Mouse (Mus musculus): ENCODE results near the gene Arvcf. TPM values are rescaled to one million over a fixed set of nuclear protein-coding genes. Genes with fewer than 3 reads are reported as not detected.

The Arvcf gene
- total and polyA plus RNA-seq, 3 experiments, result 9.1 to 14.5 TPM; not detected in 1

DNA sequence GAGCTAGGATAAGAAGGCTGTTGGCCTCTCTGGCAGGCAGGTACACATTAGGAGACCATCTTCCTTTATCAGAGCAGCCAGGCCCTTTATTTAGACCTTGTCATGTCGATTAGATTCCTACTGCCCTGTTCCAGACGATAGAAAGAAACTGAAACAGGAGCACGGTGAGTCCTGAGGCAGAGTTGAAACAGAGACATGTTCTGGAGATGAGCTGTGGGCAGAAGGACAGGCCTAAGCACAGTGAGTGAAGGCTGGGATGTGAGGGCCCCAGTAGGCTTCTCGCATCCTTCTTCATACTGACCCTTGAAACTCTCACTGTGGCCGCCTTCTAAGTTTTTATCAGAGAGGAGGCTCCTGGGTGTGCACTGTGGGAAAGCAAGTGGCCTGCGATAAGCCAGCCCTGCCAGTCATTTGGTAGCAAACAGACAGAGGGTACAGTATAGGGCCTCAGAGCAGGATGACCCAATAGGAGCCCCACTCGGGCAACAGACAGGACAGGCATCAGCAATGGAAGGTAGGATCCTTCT is 80.6 kb downstream of the Arvcf start:
- no peaks in the 10 kb centered on the region for H3K27me3 ChIP-seq (ENCODE audit: control insufficient read depth in 1 of 2, insufficient read depth in 2 of 2, low read length in 2 of 2)
- peak; percentile 75 for DNase-seq (ENCODE audit: low read depth, low spot score)
- peak overlapping the region; percentile 62 for H3K9ac ChIP-seq (ENCODE audit: control insufficient read depth, low read depth, low read length, poor library complexity, severe bottlenecking)
- no peaks in the 10 kb centered on the region for H3K9me3 ChIP-seq (replicated peaks; ENCODE audit: insufficient read depth, low read length)
- H3K4me3 ChIP-seq (ENCODE audit: control insufficient read depth in 1 of 2, insufficient read depth in 1 of 2, low read depth in 2 of 2, low read length in 2 of 2), result peak overlapping the region; percentile 36 to 46
- H3K4me1 ChIP-seq (ENCODE audit: control insufficient read depth in 1 of 2, insufficient read depth in 2 of 2, low read length in 2 of 2), result peaks cover 35 to 42% of the 10 kb centered on the region in 2 experiments
- H3K36me3 ChIP-seq (ENCODE audit: control insufficient read depth in 1 of 2, insufficient read depth in 2 of 2, low read length in 2 of 2), result peaks cover 0 to 43% of the 10 kb centered on the region in 2 experiments; a peak in 3 of 4 replicates
- peaks cover 30% of the 10 kb centered on the region for H3K79me2 ChIP-seq (ENCODE audit: control insufficient read depth, insufficient read depth, low read length, poor library complexity)
- peak overlapping the region; percentile 93 for H3K27ac ChIP-seq (ENCODE audit: control insufficient read depth, low read depth, low read length)
- TF ChIP-seq MYB (IDR thresholded peaks at IDR 0.05; ENCODE audit: low read depth, low read length) (0 out of 2 replicates have a peak, but pooled peaks have one; percentile 9), JUND (IDR thresholded peaks at IDR 0.05; ENCODE audit: low read depth, low read length) (no peak), SMC3 (IDR thresholded peaks at IDR 0.05; ENCODE audit: low read depth, low read length) (no peak), MEF2A (IDR thresholded peaks at IDR 0.05; ENCODE audit: extremely low read depth, insufficient replicate concordance, low read depth, low read length, poor library complexity, severe bottlenecking) (no peak), RAD21 (IDR thresholded peaks at IDR 0.05; ENCODE audit: low read depth, low read length) (no peak), SIN3A (IDR thresholded peaks at IDR 0.05; ENCODE audit: low read length) (peak; percentile 59; the same call in 1 of the 2 replicates), ZC3H11A (IDR thresholded peaks at IDR 0.05; ENCODE audit: low read depth, low read length) (no peak), RCOR1 (IDR thresholded peaks at IDR 0.05; ENCODE audit: low read depth, low read length) (no peak; the same call in 1 of the 2 replicates), MXI1 (IDR thresholded peaks at IDR 0.05; ENCODE audit: low read depth, low read length) (peak; percentile 54; the same call in 1 of the 2 replicates), USF2 (IDR thresholded peaks at IDR 0.05; ENCODE audit: borderline replicate concordance in 1 of 2, insufficient read depth in 1 of 2, low read depth in 1 of 2, low read length in 2 of 2) (no peak), ETS1 (IDR thresholded peaks at IDR 0.05; ENCODE audit: low read depth, low read length) (peak; percentile 77), BHLHE40 (IDR thresholded peaks at IDR 0.05; ENCODE audit: borderline replicate concordance, low read depth, low read length) (no peak), GATA1 (IDR thresholded peaks at IDR 0.05; ENCODE audit: low read depth, low read length) (peak; percentile 80), KAT2A (conservative IDR thresholded peaks at IDR 0.05; ENCODE audit: low read depth, low read length) (peak; percentile 32; the same call in 1 of the 2 replicates), NRF1 (IDR thresholded peaks at IDR 0.05; ENCODE audit: insufficient read depth, low read depth, low read length, poor library complexity, severe bottlenecking) (no peak), MAZ (IDR thresholded peaks at IDR 0.05; ENCODE audit: low read depth, low read length) (peak; percentile 52; the same call in 1 of the 2 replicates), TCF12 (IDR thresholded peaks at IDR 0.05; ENCODE audit: low read depth, low read length) (peak; percentile 80), CHD1 (IDR thresholded peaks at IDR 0.05; ENCODE audit: low read depth, low read length) (0 out of 2 replicates have a peak, but pooled peaks have one; percentile 22), CHD2 (IDR thresholded peaks at IDR 0.05; ENCODE audit: low read length) (no peak), MYC (IDR thresholded peaks at IDR 0.05; ENCODE audit: low read depth, low read length) (no peak), UBTF (IDR thresholded peaks at IDR 0.05; ENCODE audit: borderline replicate concordance, insufficient read depth, low read depth, low read length) (no peak), NELFE (IDR thresholded peaks at IDR 0.05; ENCODE audit: low read depth, low read length) (peak; percentile 39; the same call in 1 of the 2 replicates), E2F4 (IDR thresholded peaks at IDR 0.05; ENCODE audit: borderline replicate concordance, low read depth, low read length) (no peak), MAFK (IDR thresholded peaks at IDR 0.05; ENCODE audit: borderline replicate concordance, low read depth, low read length) (no peak), POLR2A (IDR thresholded peaks at IDR 0.05; ENCODE audit: control insufficient read depth in 1 of 2, insufficient read depth in 1 of 2, low read depth in 1 of 2, low read length in 2 of 2, poor library complexity in 1 of 2) (peak in 1 of 2 experiments; percentile 52; a peak in 2 of 4 replicates), ELF1 (IDR thresholded peaks at IDR 0.05; ENCODE audit: low read depth, low read length) (no peak), CTCF (IDR thresholded peaks at IDR 0.05 in 2 of 3, conservative IDR thresholded peaks at IDR 0.05 in 1 of 3; ENCODE audit: control insufficient read depth in 1 of 3, insufficient read depth in 1 of 3, low read depth in 2 of 3, low read length in 3 of 3, poor library complexity in 1 of 3, severe bottlenecking in 1 of 3) (no peak), POLR2AphosphoS5 (IDR thresholded peaks at IDR 0.05; ENCODE audit: borderline replicate concordance, low read depth, low read length) (no peak), TAL1 (IDR thresholded peaks at IDR 0.05; ENCODE audit: low read length) (peak; percentile 76), HCFC1 (IDR thresholded peaks at IDR 0.05; ENCODE audit: low read depth, low read length) (peak; percentile 52; the same call in 1 of the 2 replicates), ZMIZ1 (IDR thresholded peaks at IDR 0.05; ENCODE audit: low read depth, low read length) (peak; percentile 55; the same call in 1 of the 2 replicates), POLR2AphosphoS2 (IDR thresholded peaks at IDR 0.05; ENCODE audit: low read length) (no peak), USF1 (IDR thresholded peaks at IDR 0.05; ENCODE audit: low read depth, low read length) (no peak), EP300 (IDR thresholded peaks at IDR 0.05; ENCODE audit: low read depth in 1 of 2, low read length in 2 of 2) (peak; percentile 64 to 80; a peak in 3 of 4 replicates), MAX (IDR thresholded peaks at IDR 0.05; ENCODE audit: low read length) (0 out of 2 replicates have a peak, but pooled peaks have one; percentile 51), ZKSCAN1 (IDR thresholded peaks at IDR 0.05; ENCODE audit: low read depth, low read length) (0 out of 2 replicates have a peak, but pooled peaks have one; percentile 24)

Measured in MEL (cell line).